Comparison of ENCODE assay signal across 19 mouse cellular contexts in genomic region chr19:10232327-10233017, GRCm38 (mm10). TPM values are rescaled to one million over a fixed set of nuclear protein-coding genes. Genes with fewer than 3 reads are reported as not detected.
DNase-seq lines count a peak whose midpoint lies in the region; ATAC-seq and TF ChIP-seq lines count a peak whose summit lies in the region.
"Had no signal": no experiment of that assay in that cellular context is flagged by ENCODE, and none has a peak within 500 bp of the region (broad histone marks: within the 10 kb centered on the region; RNA-seq: fewer than 3 reads in every experiment).

No protein-coding gene starts in this region.

- no peak overlapping the region; the same call in 1 of the 2 replicates for H3K9ac ChIP-seq in heart, embryonic 13.5 days
- H3K9ac ChIP-seq in ES-E14 (ENCODE audit: insufficient read depth, low read depth, low read length, poor library complexity, severe bottlenecking) = peak overlapping the region; percentile 3; the same call in 1 of the 2 replicates
- H3K9ac ChIP-seq: forebrain, embryonic 13.5 days; heart, embryonic 15.5 days; hindbrain, embryonic 13.5 days; limb, embryonic 15.5 days; neural tube, embryonic 12.5 days had no signal

- H3K9me3 ChIP-seq in heart, embryonic 13.5 days = no peaks in the 10 kb centered on the region
- no peaks in the 10 kb centered on the region for H3K9me3 ChIP-seq in ES-E14 (ENCODE audit: control insufficient read depth, insufficient read depth, low read depth, low read length)
- H3K9me3 ChIP-seq: forebrain, embryonic 13.5 days; heart, embryonic 15.5 days; hindbrain, embryonic 13.5 days; limb, embryonic 15.5 days; neural tube, embryonic 12.5 days had no signal

- intact Hi-C loops in left cerebral cortex, postnatal 36 days (cut with DNase I) = no loop called here

- H3K27me3 ChIP-seq in heart, embryonic 13.5 days (replicated peaks) = peaks cover 7% of the 10 kb centered on the region
- H3K27me3 ChIP-seq: neural tube, embryonic 12.5 days had no signal

- no peak for DNase-seq in heart, adult 11 months
- peak; percentile 56 for DNase-seq in left cerebral cortex, adult 11 months (ENCODE audit: low spot score)
- DNase-seq in left cerebral cortex, postnatal 36 days (ENCODE audit: low spot score in 2 of 2) = no peak
- no peak for DNase-seq in ES-E14 (ENCODE audit: low read depth, low spot score)
- DNase-seq in forelimb bud, embryonic 11.5 days (ENCODE audit: low read depth, low spot score) = peak; percentile 61
- no peak for DNase-seq in urinary bladder, postnatal 10 days (ENCODE audit: low spot score)
- DNase-seq in adrenal gland, adult 8-10 months = no peak
- DNase-seq: gastrocnemius, postnatal 36 days; kidney, adult 18-20 months; kidney, postnatal 10 days; lung, adult 18-20 months; thymus, postnatal 4 days had no signal

- H3K36me3 ChIP-seq in heart, embryonic 13.5 days = no peaks in the 10 kb centered on the region
- peaks cover 33% of the 10 kb centered on the region; the same call in 1 of the 2 replicates for H3K36me3 ChIP-seq in ES-E14 (ENCODE audit: control insufficient read depth, insufficient read depth, low read length, poor library complexity, severe bottlenecking)
- H3K36me3 ChIP-seq: heart, embryonic 15.5 days; hindbrain, embryonic 13.5 days; limb, embryonic 15.5 days; neural tube, embryonic 12.5 days had no signal

- in situ Hi-C loops in ES-E14 (cut with MboI; ENCODE audit: low sequenced_read_pairs in 2 of 2, unreplicated experiment in 2 of 2) = no loop called here

- H3K4me1 ChIP-seq in heart, embryonic 13.5 days = peaks cover 28% of the 10 kb centered on the region
- peaks cover 11 to 61% of the 10 kb centered on the region in 2 experiments; a peak in 3 of 4 replicates for H3K4me1 ChIP-seq in ES-E14 (ENCODE audit: control insufficient read depth in 2 of 2, insufficient read depth in 2 of 2, low read length in 2 of 2, poor library complexity in 1 of 2)
- H3K4me1 ChIP-seq: forebrain, embryonic 13.5 days; hindbrain, embryonic 13.5 days had no signal

- H3K4me3 ChIP-seq in heart, embryonic 13.5 days = no peak overlapping the region
- H3K4me3 ChIP-seq in ES-E14 (ENCODE audit: insufficient read depth in 1 of 2, low read depth in 1 of 2, low read length in 2 of 2, poor library complexity in 1 of 2, severe bottlenecking in 1 of 2) = peak overlapping the region in 1 of 2 experiments; percentile 19; a peak in 2 of 4 replicates
- H3K4me3 ChIP-seq: forebrain, embryonic 13.5 days; heart, embryonic 15.5 days; hindbrain, embryonic 13.5 days; limb, embryonic 15.5 days; neural tube, embryonic 12.5 days had no signal

- no peak overlapping the region for H3K4me2 ChIP-seq in heart, embryonic 13.5 days
- H3K4me2 ChIP-seq: forebrain, embryonic 13.5 days; heart, embryonic 15.5 days; hindbrain, embryonic 13.5 days; limb, embryonic 15.5 days; neural tube, embryonic 12.5 days had no signal

- H3K27ac ChIP-seq in heart, embryonic 13.5 days (replicated peaks) = peak overlapping the region; percentile 48; the same call in 1 of the 2 replicates
- peak overlapping the region; percentile 84 for H3K27ac ChIP-seq in ES-E14 (ENCODE audit: insufficient read depth, low read depth, low read length, poor library complexity, severe bottlenecking)
- H3K27ac ChIP-seq: forebrain, embryonic 13.5 days; heart, embryonic 15.5 days; hindbrain, embryonic 13.5 days; limb, embryonic 15.5 days; neural tube, embryonic 12.5 days had no signal

- 46% methylated on average over 9 of the region's 9 CpGs for WGBS in heart, embryonic 13.5 days

- no peak for ATAC-seq in heart, embryonic 13.5 days (ENCODE audit: extremely low read depth, insufficient number of reproducible peaks, low FRiP score, low TSS enrichment)
- ATAC-seq: forebrain, embryonic 13.5 days had no signal

TF ChIP-seq in ES-E14, 5 proteins besides CTCF, POLR2A, EP300 and RAD21:
- no peak for TF ChIP-seq HCFC1 (IDR thresholded peaks at IDR 0.05; ENCODE audit: borderline replicate concordance, insufficient read depth, low read length)
- no peak for TF ChIP-seq ZC3H11A (IDR thresholded peaks at IDR 0.05; ENCODE audit: borderline replicate concordance, low read depth, low read length)
- TF ChIP-seq MAFK (IDR thresholded peaks at IDR 0.05; ENCODE audit: insufficient read depth, low read depth, low read length) = no peak
- no peak for TF ChIP-seq ZNF384 (IDR thresholded peaks at IDR 0.05; ENCODE audit: low read depth, low read length)
- no peak for TF ChIP-seq CHD2 (IDR thresholded peaks at IDR 0.05; ENCODE audit: low read depth, low read length)

RNA-seq across cellular contexts. Expression of gene Myrf, which starts 8.1 kb away (rescaled TPM):
- polyA plus RNA-seq in heart, embryonic 13.5 days (2015; fragmentation: Nextera tagmentation; extraction: Ambion mirVana) = 8.4 and 11.1 TPM in 2 replicates
- total RNA-seq in left cerebral cortex, postnatal 36 days (2021) = 10 to 100 TPM; 17.1 to 18.9 TPM
- 35.9 and 58.1 TPM in 2 replicates for total RNA-seq in ES-E14 (2012; rRNA removed)
- 1 to 10 TPM in 3 of 4 experiments, under 1 TPM in 1; 0.94 to 2.0 (median 1.4) TPM for total RNA-seq in adrenal gland, adult 8-10 months (2022)
- total RNA-seq: megakaryocyte-erythroid progenitor cell, adult 5-6 weeks had no signal

RNA-seq across cellular contexts. Expression of gene Fen1, which starts 28.5 kb away (rescaled TPM):
- polyA plus RNA-seq in heart, embryonic 13.5 days (2015; fragmentation: Nextera tagmentation; extraction: Ambion mirVana) = 49.0 and 56.8 TPM in 2 replicates
- total RNA-seq in left cerebral cortex, postnatal 36 days (2021) = 10 to 100 TPM in 1 of 2 experiments, 1 to 10 TPM in 1; 10.0 to 13.9 TPM
- total RNA-seq in ES-E14 (2012; rRNA removed) = 110 and 113 TPM in 2 replicates
- 10 to 100 TPM; 10.8 to 19.1 (median 14.1) TPM for total RNA-seq in adrenal gland, adult 8-10 months (2022)

RNA-seq across cellular contexts. Expression of gene Tmem258, which starts 28.7 kb away (rescaled TPM):
- 399 and 448 TPM in 2 replicates for polyA plus RNA-seq in heart, embryonic 13.5 days (2015; fragmentation: Nextera tagmentation; extraction: Ambion mirVana)
- 10 to 100 TPM; 65.4 to 66.1 TPM for total RNA-seq in left cerebral cortex, postnatal 36 days (2021)
- 440 and 455 TPM in 2 replicates for total RNA-seq in ES-E14 (2012; rRNA removed)
- 100 to 1,000 TPM; 131 to 198 (median 144) TPM for total RNA-seq in adrenal gland, adult 8-10 months (2022)

RNA-seq across cellular contexts. Expression of gene Fads1, which starts 49.8 kb away (rescaled TPM):
- 54.8 and 58.9 TPM in 2 replicates for polyA plus RNA-seq in heart, embryonic 13.5 days (2015; fragmentation: Nextera tagmentation; extraction: Ambion mirVana)
- total RNA-seq in left cerebral cortex, postnatal 36 days (2021) = 100 to 1,000 TPM; 183 to 192 TPM
- 47.4 and 74.0 TPM in 2 replicates for total RNA-seq in ES-E14 (2012; rRNA removed)
- 1,000 to 10,000 TPM in 2 of 4 experiments, 100 to 1,000 TPM in 2; 923 to 1,535 (median 1,260) TPM for total RNA-seq in adrenal gland, adult 8-10 months (2022)

Comparison
In these comparisons a context has a peak if more than half of its experiments do, and no peak if none do; other contexts are left out.
1. DNase-seq: peak in left cerebral cortex, adult 11 months (single experiment) and forelimb bud, embryonic 11.5 days (single experiment); none in heart, adult 11 months (single experiment), left cerebral cortex, postnatal 36 days (0 of 2), ES-E14 (single experiment), urinary bladder, postnatal 10 days (single experiment) and adrenal gland, adult 8-10 months (single experiment).
2. RNA of gene Myrf, which starts 8.1 kb away (total RNA-seq): 35.9 to 58.1 TPM in ES-E14 and 17.1 to 18.9 TPM in left cerebral cortex, postnatal 36 days; 0.94 to 2.0 TPM in adrenal gland, adult 8-10 months; every median in the first group is over 4 times any median in the second.